Mouse (Mus musculus) spleen, postnatal 4 days (tissue): ENCODE data around the gene Trim63.

Experiments
- DNase-seq, 2 experiments: peaks; one replicate each; pipeline ENCODE4 v3.0.0; 2022; ENCODE audit warnings: low spot score in 2 of 2

Gene Trim63

GRCm38 (mm10) chr4:134342213-134342779, 27.4 kb downstream of the Trim63 start:
- DNase-seq: no peak

- DNase-seq: no peak
Observed at GRCm38 (mm10) chr4:134343071-134344031, 28.4 kb downstream of the Trim63 start, which contains the start of gene Slc30a2. Gene Slc30a2, plus strand, starts transcription at chr4:134343181.

- DNase-seq: no peak
Observed at GRCm38 (mm10) chr4:134344620-134345019, 29.7 kb downstream of the Trim63 start.

GRCm38 (mm10) chr4:134345802-134346201, 30.9 kb downstream of the Trim63 start:
- no peak for DNase-seq

- no peak for DNase-seq
Observed at GRCm38 (mm10) chr4:134348078-134348477, 33.2 kb downstream of the Trim63 start.

GRCm38 (mm10) chr4:134348545-134348944, 33.6 kb downstream of the Trim63 start:
- no peak for DNase-seq

- DNase-seq: no peak
Observed at GRCm38 (mm10) chr4:134349829-134350228, 34.9 kb downstream of the Trim63 start.

- DNase-seq: no peak
Observed at GRCm38 (mm10) chr4:134350641-134351040, 35.7 kb downstream of the Trim63 start.

- no peak for DNase-seq
Observed at GRCm38 (mm10) chr4:134351329-134352260, 36.7 kb downstream of the Trim63 start.

GRCm38 (mm10) chr4:134352261-134352707, 37.4 kb downstream of the Trim63 start:
- DNase-seq: peak in 1 of 2 experiments; percentile 52

- DNase-seq: no peak
Observed at GRCm38 (mm10) chr4:134352929-134353328, 38.0 kb downstream of the Trim63 start.

GRCm38 (mm10) chr4:134353527-134354409, 38.8 kb downstream of the Trim63 start:
- DNase-seq: no peak

- DNase-seq: no peak
Observed at GRCm38 (mm10) chr4:134355841-134356452, 41.0 kb downstream of the Trim63 start.

GRCm38 (mm10) chr4:134356591-134357460, 41.9 kb downstream of the Trim63 start:
- DNase-seq: peak; percentile 62 to 88

- no peak for DNase-seq
Observed at GRCm38 (mm10) chr4:134357461-134357771, 42.5 kb downstream of the Trim63 start.

GRCm38 (mm10) chr4:134359649-134360048, 44.7 kb downstream of the Trim63 start:
- no peak for DNase-seq

- no peak for DNase-seq
Observed at GRCm38 (mm10) chr4:134361215-134361614, 46.3 kb downstream of the Trim63 start.

- DNase-seq: no peak
Observed at GRCm38 (mm10) chr4:134362124-134362523, 47.2 kb downstream of the Trim63 start.

GRCm38 (mm10) chr4:134362586-134362985, 47.7 kb downstream of the Trim63 start:
- peak; percentile 61 to 74 for DNase-seq
